Mouse (Mus musculus): Measurements from ENCODE around the gene Actn4. TPM values are rescaled to one million over a fixed set of nuclear protein-coding genes. Genes with fewer than 3 reads are reported as not detected.
A peak's percentile ranks its signal among the peaks of the same experiment; 100 is the strongest.
"Not testable (repeated sequence)": the region's sequence is repeated elsewhere in the genome, so short reads cannot be mapped to it uniquely, and the experiment has no call there.

Gene Actn4
- total and polyA plus RNA-seq, 3 experiments = 247 to 301 (median 264) TPM

- no peak for DNase-seq
Observed at GRCm38 (mm10) chr7:28969672-28970394, 7.7 kb upstream of the Actn4 start.

- no peak for DNase-seq
Observed at GRCm38 (mm10) chr7:28969271-28969670, 7.1 kb upstream of the Actn4 start.

GRCm38 (mm10) chr7:28968120-28968519, 6.0 kb upstream of the Actn4 start:
- DNase-seq = not testable (repeated sequence)

GRCm38 (mm10) chr7:28966751-28967505, 4.8 kb upstream of the Actn4 start:
- peak; percentile 47 for DNase-seq

GRCm38 (mm10) chr7:28966181-28966580, 4.0 kb upstream of the Actn4 start:
- no peak for DNase-seq

- DNase-seq = peak; percentile 44
Observed at GRCm38 (mm10) chr7:28965346-28965840, 3.3 kb upstream of the Actn4 start.

GRCm38 (mm10) chr7:28963399-28963923, 1.3 kb upstream of the Actn4 start:
- no peak for DNase-seq

- DNase-seq = no peak
Observed at GRCm38 (mm10) chr7:28961584-28961926, 585 bp downstream of the Actn4 start.

GRCm38 (mm10) chr7:28960354-28961046, 1.6 kb downstream of the Actn4 start:
- no peak for DNase-seq

- no peak for DNase-seq
Observed at GRCm38 (mm10) chr7:28959505-28960045, 2.6 kb downstream of the Actn4 start.

GRCm38 (mm10) chr7:28958770-28959169, 3.4 kb downstream of the Actn4 start:
- DNase-seq = no peak

- peak; percentile 38 for DNase-seq
Observed at GRCm38 (mm10) chr7:28957997-28958725, 4.0 kb downstream of the Actn4 start.

GRCm38 (mm10) chr7:28957286-28957685, 4.9 kb downstream of the Actn4 start:
- DNase-seq = no peak

- DNase-seq = no peak
Observed at GRCm38 (mm10) chr7:28956270-28956669, 5.9 kb downstream of the Actn4 start.

GRCm38 (mm10) chr7:28955295-28955897, 6.7 kb downstream of the Actn4 start:
- DNase-seq = no peak

GRCm38 (mm10) chr7:28954773-28955172, 7.4 kb downstream of the Actn4 start:
- DNase-seq = no peak

- DNase-seq = no peak
Observed at GRCm38 (mm10) chr7:28953476-28954376, 8.4 kb downstream of the Actn4 start.

- peak; percentile 83 for DNase-seq
Observed at GRCm38 (mm10) chr7:28952786-28953185, 9.4 kb downstream of the Actn4 start.

GRCm38 (mm10) chr7:28951764-28952163, 10.4 kb downstream of the Actn4 start:
- no peak for DNase-seq
